Mouse (Mus musculus) midbrain, embryonic 16.5 days (tissue): Measurements from ENCODE around the gene Gdpd3. TPM values are rescaled to one million over a fixed set of nuclear protein-coding genes. Genes with fewer than 3 reads are reported as not detected.

ENCODE experiments used
- ATAC-seq: fragments of 200-750 bp; cut with Nextera tagmentation; 2 replicates; pipeline ENCODE4 v1.8.0; 2017; ENCODE audit warnings: moderate TSS enrichment
- H3K27ac ChIP-seq: fragments of 300-500 bp; sonication (generic); 2 replicates; pipeline ENCODE4 v1.5.1; 2014; ENCODE audit warnings: mild to moderate bottlenecking, low read length, mixed read lengths
- H3K27me3 ChIP-seq: fragments of 300-500 bp; sonication (generic); 2 replicates; pipeline ENCODE4 v1.6.1; 2014; ENCODE audit warnings: low read depth, low read length, mixed read lengths; ENCODE audit not compliant: control insufficient read depth, insufficient read depth
- H3K36me3 ChIP-seq: fragments of 300-500 bp; sonication (generic); 2 replicates; pipeline ENCODE4 v1.6.1; 2014; ENCODE audit warnings: mild to moderate bottlenecking, low read length, moderate library complexity, mixed read lengths; ENCODE audit not compliant: control insufficient read depth, insufficient read depth
- H3K4me1 ChIP-seq: fragments of 300-500 bp; sonication (generic); 2 replicates; pipeline ENCODE4 v1.6.1; 2014; ENCODE audit warnings: mild to moderate bottlenecking, low read length, mixed read lengths; ENCODE audit not compliant: control insufficient read depth, insufficient read depth
- H3K4me2 ChIP-seq: fragments of 300-500 bp; sonication (generic); 2 replicates; pipeline ENCODE4 v1.6.1; 2014; ENCODE audit warnings: mild to moderate bottlenecking, low read length, mixed read lengths
- H3K4me3 ChIP-seq: fragments of 300-500 bp; sonication (generic); 2 replicates; pipeline ENCODE4 v1.5.1; 2014; ENCODE audit warnings: low read depth, mild to moderate bottlenecking, low read length, moderate library complexity, mixed read lengths
- H3K9ac ChIP-seq: fragments of 300-500 bp; sonication (generic); 2 replicates; pipeline ENCODE4 v1.6.1; 2014; ENCODE audit warnings: low read depth, low read length, mixed read lengths
- H3K9me3 ChIP-seq: fragments of 300-500 bp; sonication (generic); replicated peaks from 2 replicates; pipeline ENCODE4 v1.6.1; 2014; ENCODE audit warnings: mild to moderate bottlenecking, low read length, mixed read lengths; ENCODE audit not compliant: control insufficient read depth, poor library complexity, severe bottlenecking
- WGBS: fragments of 180-500 bp; shearing (Covaris S2); extraction: QIAGEN DNeasy Blood & Tissue Kit; methylation state at CpG from one replicate; pipeline ENCODE4 v1.1.7; 2014; 5-methylcytosine and 5-hydroxymethylcytosine counted together
- polyA plus RNA-seq: library from polyadenylated mRNA; unstranded; fragments of >200 nt; fragmentation: Nextera tagmentation; extraction: Ambion mirVana; gene quantifications from 2 replicates; pipeline ENCODE4 v1.2.1, GENCODE M21; 2015

Gdpd3 gene
- polyA plus RNA-seq, 1 experiment from 2014 or later = 0.95 TPM

DNA sequence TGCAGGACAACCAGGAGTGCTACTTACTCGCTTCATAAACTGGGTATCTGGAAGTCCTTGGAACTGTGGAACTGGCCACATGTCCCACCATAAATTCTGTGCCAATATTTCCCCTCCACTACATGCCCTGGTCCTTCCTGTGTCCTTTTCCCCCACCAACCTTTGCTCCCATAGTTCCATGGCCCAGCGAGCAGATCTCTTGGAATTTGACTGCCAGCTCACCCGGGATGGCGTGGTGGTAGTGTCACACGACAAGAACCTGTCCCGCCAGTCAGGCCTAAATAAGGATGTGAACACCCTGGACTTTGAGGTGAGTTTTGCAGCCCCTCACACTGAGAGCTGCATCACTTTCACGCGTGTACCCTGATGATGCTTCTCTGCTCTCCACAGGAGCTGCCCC lies 867 bp downstream of the Gdpd3 start:
- H3K9me3 ChIP-seq = no peaks in the 10 kb centered on the region
- peaks cover 5% of the 10 kb centered on the region for H3K4me1 ChIP-seq
- H3K4me3 ChIP-seq = no peak overlapping the region
- H3K27me3 ChIP-seq = no peaks in the 10 kb centered on the region
- H3K27ac ChIP-seq = no peak overlapping the region
- peaks cover 31% of the 10 kb centered on the region for H3K36me3 ChIP-seq
- ATAC-seq = no peak
- no peak overlapping the region for H3K4me2 ChIP-seq
- WGBS = 96% methylated on average over 8 of the region's 8 CpGs
- no peak overlapping the region for H3K9ac ChIP-seq

DNA sequence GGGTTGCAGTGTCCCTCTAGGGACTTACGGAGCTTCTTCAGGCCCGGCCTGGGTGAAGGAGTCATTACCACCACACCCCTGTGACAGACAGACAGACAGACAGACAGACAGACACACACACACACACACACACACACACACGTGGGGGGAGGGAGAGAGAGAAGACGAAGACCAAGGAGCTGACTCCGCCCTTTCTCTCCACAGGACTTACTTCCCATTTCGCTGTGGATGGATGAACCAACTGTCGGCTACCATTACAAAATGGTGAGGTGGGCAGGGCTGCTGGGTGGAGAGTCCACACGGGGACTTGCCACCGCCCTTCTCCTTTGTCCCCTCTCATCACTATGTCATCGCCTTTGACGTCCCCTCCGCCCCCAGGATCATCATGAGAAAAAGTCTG lies 4.7 kb downstream of the Gdpd3 start:
- no peak overlapping the region for H3K27ac ChIP-seq
- WGBS = 86% methylated on average over 11 of the region's 12 CpGs
- no peak overlapping the region for H3K4me2 ChIP-seq
- no peak overlapping the region for H3K4me3 ChIP-seq
- H3K4me1 ChIP-seq = peaks cover 2% of the 10 kb centered on the region; the same call in 1 of the 2 replicates
- peaks cover 16% of the 10 kb centered on the region; the same call in 1 of the 2 replicates for H3K36me3 ChIP-seq
- H3K9ac ChIP-seq = no peak overlapping the region
- ATAC-seq = no peak
- no peaks in the 10 kb centered on the region for H3K27me3 ChIP-seq
- no peaks in the 10 kb centered on the region for H3K9me3 ChIP-seq

DNA sequence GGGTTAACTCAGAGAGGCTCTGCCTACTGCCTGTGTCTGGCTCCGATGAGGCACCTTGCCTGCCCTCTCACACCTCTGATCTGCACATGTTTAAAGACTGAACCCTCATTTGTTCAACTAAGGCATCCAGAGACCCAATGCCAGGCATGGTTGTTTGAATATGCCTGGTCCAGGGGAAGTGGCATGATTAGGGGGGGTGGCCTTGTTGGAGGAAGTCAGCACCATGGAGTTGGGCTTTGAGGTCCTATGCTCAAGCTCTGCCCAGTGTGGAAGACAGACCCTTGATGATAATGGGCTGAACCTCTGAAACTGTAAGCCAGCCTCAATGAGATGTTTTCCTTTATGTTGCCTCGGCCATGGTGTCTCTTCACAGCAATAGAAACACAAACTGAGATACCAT lies 7.2 kb downstream of the Gdpd3 start:
- Histone ChIP-seq H3K9me3 (no peaks in the 10 kb centered on the region), H3K4me2 (no peak overlapping the region), H3K9ac (no peak overlapping the region), H3K36me3 (peaks cover 2% of the 10 kb centered on the region; the same call in 1 of the 2 replicates), H3K27me3 (no peaks in the 10 kb centered on the region), H3K4me1 (peaks cover 20% of the 10 kb centered on the region), H3K4me3 (no peak overlapping the region), H3K27ac (no peak overlapping the region)
- no peak for ATAC-seq
- 90% methylated on average over 2 of the region's 2 CpGs for WGBS

DNA sequence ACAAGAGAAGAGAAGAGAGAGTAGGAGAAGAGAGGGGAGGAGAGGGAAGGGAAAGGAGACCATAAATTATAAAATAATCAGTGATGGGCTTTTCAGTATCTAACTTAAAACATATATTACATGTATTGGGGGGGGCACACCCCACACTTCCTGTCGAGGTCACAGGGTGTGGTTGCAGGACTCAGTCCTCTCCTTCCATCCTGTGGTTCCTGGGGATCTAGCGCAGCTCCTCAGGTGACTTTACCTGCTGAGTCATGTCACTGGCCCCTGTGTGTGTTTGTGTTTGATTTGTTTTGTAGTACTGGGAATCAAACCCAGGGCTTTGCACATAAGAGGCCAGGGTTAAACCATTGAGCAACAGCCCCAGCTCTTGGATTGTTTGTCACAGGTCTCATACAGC lies 8.3 kb downstream of the Gdpd3 start:
- H3K4me2 ChIP-seq = no peak overlapping the region
- no peaks in the 10 kb centered on the region for H3K36me3 ChIP-seq
- H3K9me3 ChIP-seq = no peaks in the 10 kb centered on the region
- 80% methylated on average over 2 of the region's 2 CpGs for WGBS
- H3K27me3 ChIP-seq = no peaks in the 10 kb centered on the region
- no peak for ATAC-seq
- H3K4me1 ChIP-seq = peaks cover 21% of the 10 kb centered on the region
- no peak overlapping the region for H3K4me3 ChIP-seq
- no peak overlapping the region for H3K9ac ChIP-seq
- no peak overlapping the region for H3K27ac ChIP-seq

DNA sequence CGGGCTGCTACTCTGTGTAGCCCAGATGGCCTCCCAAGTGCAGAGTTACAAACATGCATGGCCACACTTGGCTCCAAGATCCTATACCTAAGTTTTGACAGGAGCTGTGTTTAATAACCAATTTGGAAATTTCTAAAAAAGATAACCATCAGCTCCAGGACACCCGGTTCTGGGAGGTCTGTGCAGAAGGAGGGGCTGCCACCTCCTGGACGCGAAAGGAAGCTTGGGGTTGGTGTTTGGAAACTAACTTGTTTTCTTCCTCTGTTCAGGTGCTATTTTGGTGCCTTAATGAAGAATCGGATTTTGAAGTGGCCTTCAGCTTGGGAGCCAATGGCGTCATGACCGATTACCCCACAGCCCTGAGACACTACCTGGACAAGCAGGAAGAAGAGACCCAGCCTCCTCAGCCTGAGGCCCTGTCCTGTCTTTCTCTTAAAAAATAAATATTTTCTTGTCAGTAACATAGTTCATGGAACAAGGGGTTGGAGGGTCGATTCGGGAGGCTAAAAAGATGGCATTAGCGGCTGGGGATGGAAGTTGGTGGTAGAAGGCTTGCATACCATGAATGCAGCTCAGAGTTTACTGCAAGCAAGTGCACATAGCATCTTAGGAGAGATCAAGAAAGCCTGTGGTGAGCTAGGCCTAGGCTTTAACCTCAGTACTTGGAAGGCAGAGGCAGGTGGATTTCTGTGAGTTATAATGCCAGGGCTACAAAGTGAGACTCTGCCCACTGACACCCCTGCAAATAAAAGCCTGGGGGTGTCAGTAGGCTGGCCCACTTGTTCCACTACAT lies 9.2 kb downstream of the Gdpd3 start:
- Histone ChIP-seq H3K36me3 (no peaks in the 10 kb centered on the region), H3K27ac (0 out of 2 replicates have a peak overlapping the region, but pooled peaks have one; percentile 91), H3K9ac (peak overlapping the region; percentile 96; the same call in 1 of the 2 replicates), H3K4me2 (no peak overlapping the region), H3K27me3 (no peaks in the 10 kb centered on the region), H3K4me1 (peaks cover 29% of the 10 kb centered on the region), H3K4me3 (no peak overlapping the region), H3K9me3 (no peaks in the 10 kb centered on the region)
- 88% methylated on average over 10 of the region's 10 CpGs for WGBS
- ATAC-seq = no peak

DNA sequence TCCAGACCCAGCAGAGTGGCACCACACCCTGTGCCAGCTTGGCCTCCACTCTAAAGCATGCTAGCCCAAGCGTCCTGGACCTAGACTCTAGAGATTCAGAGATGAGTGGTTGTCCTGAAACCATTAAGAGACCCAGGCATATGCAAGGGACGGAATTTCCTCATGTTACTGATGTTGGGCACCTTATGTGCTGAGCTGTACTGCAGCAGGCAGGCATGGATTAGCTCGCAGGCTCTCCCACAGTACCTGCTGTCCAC lies 9.8 kb downstream of the Gdpd3 start:
- H3K4me1 ChIP-seq = peaks cover 29% of the 10 kb centered on the region
- peak overlapping the region; percentile 91; the same call in 1 of the 2 replicates for H3K27ac ChIP-seq
- H3K9me3 ChIP-seq = no peaks in the 10 kb centered on the region
- no peak for ATAC-seq
- H3K36me3 ChIP-seq = no peaks in the 10 kb centered on the region
- no peaks in the 10 kb centered on the region for H3K27me3 ChIP-seq
- H3K4me3 ChIP-seq = no peak overlapping the region
- 67% methylated on average over 3 of the region's 3 CpGs for WGBS
- H3K4me2 ChIP-seq = peak overlapping the region; percentile 95
- H3K9ac ChIP-seq = peak overlapping the region; percentile 96; the same call in 1 of the 2 replicates

DNA sequence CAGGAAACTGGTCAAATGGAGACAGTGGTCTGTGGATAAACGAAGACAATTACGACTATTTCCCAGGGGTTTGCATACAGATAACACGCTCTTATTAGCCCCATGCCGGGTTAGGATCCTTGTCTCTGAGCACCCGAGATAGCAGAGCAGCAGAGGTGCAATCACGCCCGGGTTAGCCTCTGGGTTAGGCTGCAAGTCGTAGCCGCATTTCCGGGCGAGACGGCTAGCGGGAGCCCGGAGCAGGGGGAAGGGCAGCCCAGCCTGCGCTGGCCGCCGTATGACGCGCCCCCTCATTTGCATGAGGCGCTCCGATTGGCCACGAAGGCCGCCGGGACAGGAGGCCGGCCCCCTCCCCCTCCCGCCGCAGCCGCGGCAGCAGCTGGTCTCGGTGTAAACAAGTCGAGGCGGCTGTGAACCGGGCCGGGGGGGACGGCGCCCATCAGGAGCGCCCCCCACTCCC lies 10.5 kb downstream of the Gdpd3 start, which contains the start of gene Ypel3:
Gene Ypel3, plus strand, starts transcription at position 358 of the 460 bp plus-strand sequence.
- H3K9me3 ChIP-seq = no peaks in the 10 kb centered on the region
- H3K36me3 ChIP-seq = no peaks in the 10 kb centered on the region
- peak; percentile 86 for ATAC-seq
- under 1% methylated on average over 33 of the region's 37 CpGs for WGBS
- peak within 1 kb of the TSS; percentile 96 for H3K9ac ChIP-seq
- H3K4me1 ChIP-seq = peaks cover 32% of the 10 kb centered on the region
- peak within 1 kb of the TSS; percentile 95 for H3K4me2 ChIP-seq
- no peaks in the 10 kb centered on the region for H3K27me3 ChIP-seq
- peak within 1 kb of the TSS; percentile 90 for H3K4me3 ChIP-seq
- peak within 1 kb of the TSS; percentile 91 for H3K27ac ChIP-seq

DNA sequence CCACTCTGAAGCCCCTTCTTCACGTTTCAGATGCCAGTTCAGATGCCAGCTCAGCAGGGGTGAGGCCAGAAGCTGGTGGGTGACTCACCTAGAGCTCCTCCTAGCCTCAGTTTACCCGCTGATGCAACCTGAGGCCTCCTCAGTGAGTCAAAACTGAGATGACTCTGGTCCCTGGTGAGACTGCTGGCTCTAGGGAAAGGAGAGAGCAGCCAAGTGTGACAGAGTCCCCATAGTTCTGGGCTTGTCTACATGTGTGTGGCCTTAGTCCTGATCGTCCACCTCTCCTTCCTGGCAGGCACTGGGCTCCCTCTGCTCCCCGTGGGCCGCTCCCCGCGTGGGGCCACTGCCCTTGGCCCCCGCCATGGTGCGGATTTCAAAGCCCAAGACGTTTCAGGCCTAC lies 11.3 kb downstream of the Gdpd3 start:
- Histone ChIP-seq H3K27me3 (no peaks in the 10 kb centered on the region), H3K27ac (peak overlapping the region; percentile 91), H3K36me3 (no peaks in the 10 kb centered on the region), H3K4me2 (peak overlapping the region; percentile 95), H3K9ac (peak overlapping the region; percentile 96), H3K9me3 (no peaks in the 10 kb centered on the region), H3K4me3 (peak overlapping the region; percentile 90), H3K4me1 (peaks cover 32% of the 10 kb centered on the region)
- 37% methylated on average over 10 of the region's 10 CpGs for WGBS
- ATAC-seq = no peak; the same call in 1 of the 2 replicates

DNA sequence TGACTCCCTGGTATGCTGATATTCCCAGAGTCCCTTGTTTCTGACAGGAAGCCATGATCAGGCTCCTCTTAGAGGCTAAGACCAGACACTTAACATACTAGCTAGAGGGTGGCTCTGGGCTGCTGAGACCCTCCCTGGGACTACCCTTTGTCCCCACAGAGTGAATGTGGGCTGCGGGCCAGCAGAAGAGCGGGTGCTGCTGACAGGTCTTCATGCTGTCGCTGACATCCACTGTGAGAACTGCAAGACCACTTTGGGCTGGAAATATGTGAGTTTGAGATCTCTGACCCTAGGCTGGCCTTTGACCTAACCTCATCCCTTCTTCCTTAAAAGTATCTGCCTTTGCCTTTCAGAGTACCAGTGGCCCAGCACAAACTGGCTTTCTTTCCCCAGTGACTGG lies 12.0 kb downstream of the Gdpd3 start:
- Histone ChIP-seq H3K9ac (peak overlapping the region; percentile 96; the same call in 1 of the 2 replicates), H3K27ac (no peak overlapping the region), H3K9me3 (no peaks in the 10 kb centered on the region), H3K4me1 (peaks cover 32% of the 10 kb centered on the region), H3K4me3 (no peak overlapping the region), H3K27me3 (no peaks in the 10 kb centered on the region), H3K36me3 (no peaks in the 10 kb centered on the region), H3K4me2 (peak overlapping the region; percentile 95; the same call in 1 of the 2 replicates)
- 74% methylated on average over 3 of the region's 3 CpGs for whole genome bisulfite sequencing
- ATAC-seq = no peak
